Mouse (Mus musculus): ENCODE data around the gene Spc24.

Spc24 gene

GRCm38 (mm10) chr9:21749382-21750118 is 10.6 kb downstream of the Spc24 start:
- CTCF ChIA-PET, result interaction anchor here (0.5 kb wide), 1 partner anchor 207 kb away, joined by 5 read pairs; no protein-coding TSS in a partner anchor

DNA sequence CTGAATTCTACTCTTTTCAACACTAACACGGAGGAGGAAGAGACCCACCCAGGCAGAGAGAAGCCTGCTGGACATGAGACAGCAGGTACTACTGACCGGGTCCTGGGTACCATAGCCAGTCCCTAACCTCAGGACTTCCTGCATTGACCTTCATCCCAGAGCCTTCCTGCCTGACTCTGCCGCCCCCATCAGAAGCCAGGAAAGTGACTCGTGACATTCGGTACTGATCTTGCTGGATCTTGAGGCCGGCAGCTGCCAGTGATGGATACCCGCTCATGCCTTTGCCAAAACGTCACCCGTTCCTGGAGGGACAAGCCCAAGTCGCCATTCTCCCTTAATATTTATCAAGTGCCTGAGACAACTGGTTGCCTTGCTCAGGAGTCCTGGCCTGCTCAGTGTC is 11.6 kb downstream of the Spc24 start:
- CTCF ChIA-PET, result no interaction called here

- CTCF ChIA-PET, result no interaction called here
Measured at GRCm38 (mm10) chr9:21748033-21748432, 12.1 kb downstream of the Spc24 start.

DNA sequence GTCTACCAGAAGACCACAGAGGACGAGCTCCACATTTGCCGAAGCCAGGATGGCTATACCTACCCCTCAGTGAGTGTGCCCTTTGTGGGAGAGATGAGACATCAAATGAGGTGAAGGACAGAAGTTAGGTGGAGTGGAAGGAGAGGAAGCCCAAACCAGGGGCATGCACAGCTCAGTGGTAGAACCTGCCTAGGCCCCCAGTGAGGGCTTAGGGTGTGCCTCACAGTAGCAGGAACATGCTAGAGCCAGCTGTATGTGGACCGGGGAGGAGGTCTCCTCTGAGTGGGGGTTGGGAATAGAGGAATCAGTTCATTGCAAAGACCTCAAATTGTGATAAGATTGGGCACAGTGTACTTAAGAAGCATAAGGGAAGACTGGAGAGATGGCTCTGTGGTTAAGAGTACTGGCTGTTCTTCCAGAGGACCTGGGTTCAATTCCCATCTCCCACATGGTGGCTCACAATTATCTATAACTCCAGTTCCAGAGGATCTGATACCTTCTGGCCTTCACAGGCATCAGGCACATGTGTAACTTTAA is 12.8 kb downstream of the Spc24 start:
- CTCF ChIA-PET, result no interaction called here

DNA sequence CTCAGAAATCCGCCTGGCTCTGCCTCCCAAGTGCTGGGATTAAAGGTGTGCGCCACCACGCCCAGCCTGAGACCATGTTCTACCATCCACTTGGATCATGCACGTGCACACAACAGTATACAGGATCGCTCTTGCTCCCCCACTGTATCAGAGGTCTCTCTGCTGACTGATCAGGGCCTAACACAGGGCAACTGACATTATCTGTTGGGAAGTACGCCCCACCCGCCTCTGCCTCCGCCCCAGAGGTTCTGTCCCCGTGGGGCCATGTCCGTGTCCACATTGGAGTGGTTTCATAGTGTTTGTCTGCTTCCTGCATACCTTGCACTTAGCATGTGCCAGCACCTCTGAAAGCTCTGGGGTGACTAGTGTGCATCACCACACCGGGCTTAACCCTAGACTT is 18.6 kb downstream of the Spc24 start:
- CTCF ChIA-PET, result no interaction called here

DNA sequence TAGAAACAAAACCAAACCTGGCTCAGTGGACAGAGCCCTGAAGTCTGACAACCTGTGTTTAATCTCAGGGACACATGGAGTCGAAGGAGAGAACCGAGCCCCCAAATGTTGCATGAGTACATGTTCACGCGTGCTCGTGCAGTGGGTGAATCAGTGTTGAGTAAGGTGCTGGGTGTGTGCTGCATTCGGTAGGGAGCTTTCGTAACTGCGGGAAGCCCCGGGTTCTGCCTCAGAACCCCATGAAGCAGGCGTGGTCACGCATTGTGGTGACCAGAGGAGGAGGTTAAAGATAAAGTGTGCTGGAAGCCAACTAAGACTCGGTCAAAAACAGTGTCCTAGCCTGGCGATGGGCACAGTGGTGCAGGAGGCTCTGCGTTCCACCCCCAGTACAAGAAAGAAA is 19.7 kb downstream of the Spc24 start:
- CTCF ChIA-PET, result no interaction called here

DNA sequence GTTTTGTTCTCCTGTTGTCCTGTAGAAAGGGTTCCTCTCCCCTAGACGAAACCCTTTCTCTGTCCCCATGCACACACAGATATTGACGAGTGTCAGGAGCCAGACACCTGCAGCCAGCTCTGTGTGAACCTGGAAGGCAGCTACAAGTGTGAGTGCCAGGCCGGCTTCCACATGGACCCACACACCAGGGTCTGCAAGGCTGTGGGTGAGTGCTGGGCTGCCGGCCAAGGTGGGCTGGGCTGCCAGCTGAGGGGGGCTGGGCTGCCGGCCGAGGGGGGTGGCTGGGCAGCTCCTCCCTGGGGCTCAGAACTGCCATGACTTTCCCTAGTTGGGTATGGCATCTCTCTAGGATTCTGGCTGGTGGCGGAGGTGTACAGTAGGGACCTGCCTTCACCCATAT is 21.3 kb downstream of the Spc24 start:
- CTCF ChIA-PET, result no interaction called here

DNA sequence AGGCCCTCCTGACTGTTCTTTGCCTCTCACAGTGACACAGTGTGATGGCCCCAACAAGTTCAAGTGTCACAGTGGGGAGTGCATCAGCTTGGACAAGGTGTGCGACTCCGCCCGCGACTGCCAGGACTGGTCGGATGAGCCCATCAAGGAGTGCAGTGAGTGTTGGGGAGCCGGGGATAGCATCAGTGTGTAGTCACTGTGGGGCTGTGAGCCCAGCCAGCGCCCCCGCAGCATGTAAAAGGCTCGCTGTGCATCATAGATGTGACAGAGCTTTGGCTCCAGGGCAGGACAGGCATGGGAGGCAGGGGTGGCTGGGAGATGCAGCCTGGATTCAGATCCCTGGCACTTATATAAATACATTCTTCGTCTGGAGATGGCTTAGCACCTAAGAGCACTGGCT is 22.9 kb downstream of the Spc24 start:
- CTCF ChIA-PET, result no interaction called here

GRCm38 (mm10) chr9:21736580-21736979 is 23.5 kb downstream of the Spc24 start:
- CTCF ChIA-PET, result no interaction called here

DNA sequence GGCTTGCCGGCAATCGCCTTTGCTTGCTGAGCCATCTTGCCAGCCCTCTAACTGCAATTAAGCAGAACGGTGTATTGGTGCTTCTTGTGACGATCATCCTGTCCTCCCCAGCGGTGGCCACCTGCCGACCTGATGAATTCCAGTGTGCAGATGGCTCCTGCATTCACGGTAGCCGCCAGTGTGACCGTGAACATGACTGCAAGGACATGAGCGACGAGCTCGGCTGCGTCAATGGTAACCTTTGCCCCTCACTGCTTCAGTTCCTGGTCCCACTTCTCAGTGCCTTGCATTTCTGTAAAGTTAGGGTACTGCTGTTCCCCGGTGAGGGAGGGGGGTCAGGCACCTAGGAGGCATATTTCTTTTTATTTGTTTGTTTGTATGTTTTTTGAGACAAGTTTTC is 25.0 kb downstream of the Spc24 start:
- CTCF ChIA-PET, result no interaction called here

DNA sequence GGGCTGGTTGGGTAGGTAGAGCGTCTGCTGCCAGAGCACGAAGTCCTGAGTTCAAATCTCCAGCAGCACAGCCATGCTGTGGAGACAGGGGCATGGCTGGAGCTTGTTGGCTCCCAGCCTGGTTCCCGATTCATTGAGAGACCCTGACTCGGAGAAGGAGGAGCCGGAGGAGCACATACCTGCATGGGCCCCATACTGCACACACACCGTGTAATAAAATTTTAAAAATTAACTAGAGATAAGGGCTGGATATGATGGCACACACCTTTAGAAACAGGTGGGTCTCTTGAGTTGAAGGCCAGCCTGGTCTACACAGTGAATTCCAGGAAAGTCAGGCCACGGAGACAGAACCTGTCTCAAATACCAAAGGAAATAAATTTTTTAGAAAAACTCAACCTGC is 26.1 kb downstream of the Spc24 start:
- CTCF ChIA-PET, result no interaction called here

GRCm38 (mm10) chr9:21733446-21733845 is 26.7 kb downstream of the Spc24 start:
- CTCF ChIA-PET, result interaction anchor here (0.6 kb wide), 1 partner anchor 106 kb away, joined by 9 read pairs; no protein-coding TSS in a partner anchor

GRCm38 (mm10) chr9:21732288-21732687 is 27.8 kb downstream of the Spc24 start:
- CTCF ChIA-PET, result no interaction called here

- CTCF ChIA-PET, result no interaction called here
Measured at GRCm38 (mm10) chr9:21729264-21729663, 30.8 kb downstream of the Spc24 start.

DNA sequence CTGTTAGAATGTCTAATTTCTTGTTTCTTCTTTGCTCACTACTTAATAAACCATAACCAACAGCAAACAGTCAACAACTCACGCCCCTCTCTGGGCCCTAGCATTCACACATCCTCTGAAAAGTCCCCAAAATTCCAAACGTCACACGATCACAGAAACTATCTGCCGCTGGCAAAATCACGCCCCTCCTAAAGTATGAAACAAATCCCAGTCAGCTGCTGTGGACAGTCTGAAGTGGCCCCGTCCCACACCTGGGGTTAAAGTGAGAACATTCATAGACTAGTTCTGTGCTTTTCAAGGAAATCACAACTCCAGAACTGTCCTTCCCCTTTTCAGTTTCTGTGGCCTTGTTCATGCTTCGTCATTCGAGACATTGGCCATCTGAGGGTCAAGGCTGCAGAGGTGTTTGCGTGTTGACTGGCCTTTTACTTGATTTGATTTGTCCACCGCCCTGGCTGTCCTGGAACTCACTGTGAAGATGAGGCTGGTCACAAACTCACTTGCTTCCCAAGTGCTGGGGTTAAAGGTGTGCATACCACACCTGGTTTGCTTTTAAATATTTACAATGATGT is 31.8 kb downstream of the Spc24 start:
- CTCF ChIA-PET, result no interaction called here

- CTCF ChIA-PET, result no interaction called here
Measured at GRCm38 (mm10) chr9:21726218-21726975, 33.7 kb downstream of the Spc24 start.

DNA sequence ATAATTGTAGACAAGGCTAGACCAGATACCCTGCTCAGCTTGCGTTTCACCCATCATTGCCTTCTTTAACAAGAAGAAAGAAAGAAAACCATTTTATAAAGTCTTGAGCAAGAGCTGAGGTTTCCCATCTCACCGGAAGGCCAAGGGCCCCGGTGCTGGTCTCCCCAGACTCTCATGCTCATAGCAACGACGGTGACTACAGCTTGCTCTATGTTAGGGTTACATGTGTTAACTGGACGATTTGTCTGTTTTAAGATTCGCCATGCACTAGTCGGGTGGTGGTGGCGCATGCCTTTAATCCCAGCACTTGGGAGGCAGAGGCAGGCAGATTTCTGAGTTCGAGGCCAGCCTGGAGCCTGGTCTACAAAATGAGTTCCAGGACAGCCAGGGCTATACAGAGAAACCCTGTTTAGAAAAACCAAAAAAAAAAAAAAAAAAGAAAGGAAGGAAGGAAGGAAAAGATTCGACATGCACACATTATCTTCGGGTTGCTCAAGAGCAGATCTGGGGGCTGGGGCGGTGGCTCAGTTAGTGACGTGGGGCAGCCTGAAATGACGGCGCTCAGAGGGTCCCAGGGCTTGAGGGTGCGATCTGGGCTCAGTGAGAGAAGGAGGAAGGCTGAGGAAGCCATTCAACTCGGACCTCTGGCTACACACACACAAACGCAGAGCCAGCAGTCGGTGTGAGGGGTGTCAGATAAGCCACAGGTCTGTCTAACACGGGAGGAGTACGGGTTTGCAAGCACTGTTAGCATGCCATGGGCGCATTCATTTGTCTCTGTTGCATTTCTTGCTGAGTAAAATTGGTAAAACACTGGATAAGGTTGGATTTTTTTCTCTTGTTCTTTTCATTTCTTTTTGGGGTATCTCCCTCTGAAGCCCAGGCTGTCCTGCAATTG is 34.6 kb downstream of the Spc24 start:
- CTCF ChIA-PET, result no interaction called here

DNA sequence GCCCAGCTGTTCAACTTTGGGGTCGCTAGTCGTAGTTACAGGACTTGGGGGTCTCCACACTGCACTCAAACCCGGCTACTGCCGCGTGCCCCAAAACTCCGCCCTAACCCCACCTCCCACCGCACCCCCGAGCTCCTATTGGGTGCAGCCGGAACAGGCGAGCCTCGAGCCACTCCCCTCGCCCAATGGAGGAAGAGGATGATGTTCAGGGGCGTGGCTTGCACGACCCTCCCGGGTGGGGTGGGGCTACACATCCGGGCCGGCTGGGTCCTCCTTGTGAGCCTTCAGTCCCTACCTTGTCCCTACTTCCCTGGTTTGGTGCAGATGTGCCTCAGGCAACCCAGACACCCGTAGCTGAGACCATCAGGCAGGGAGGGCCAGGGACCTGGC is 36.0 kb downstream of the Spc24 start:
- CTCF ChIA-PET, result no interaction called here

GRCm38 (mm10) chr9:21723377-21724146 is 36.5 kb downstream of the Spc24 start, which contains the start of gene Ldlr:
TSS of gene Ldlr (plus strand) at chr9:21723483.
- CTCF ChIA-PET, result no interaction called here

- CTCF ChIA-PET, result no interaction called here
Measured at GRCm38 (mm10) chr9:21721036-21721435, 39.1 kb downstream of the Spc24 start.

DNA sequence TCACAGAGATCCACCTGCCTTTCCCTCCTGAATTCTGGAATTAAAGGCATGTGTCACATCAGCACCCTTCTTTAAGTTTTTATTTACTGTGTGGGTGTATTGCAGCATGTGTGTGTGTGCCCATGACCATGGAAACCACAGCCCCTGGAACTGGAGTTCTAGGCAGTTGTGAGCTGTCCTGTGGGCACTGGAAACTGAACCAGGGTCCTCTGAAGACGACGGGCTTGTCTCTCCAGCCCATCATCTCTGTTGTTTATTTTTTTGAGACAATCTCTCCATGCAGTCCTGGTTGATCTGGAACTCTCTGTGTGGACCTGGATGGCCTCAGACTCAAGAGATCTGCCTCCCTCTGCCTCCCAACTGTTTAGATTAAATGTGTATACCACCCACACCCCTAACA is 43.1 kb downstream of the Spc24 start:
- CTCF ChIA-PET, result no interaction called here

Data from spleen, embryonic (tissue).